Comparison of ENCODE assay signal across 11 mouse cellular contexts in genomic region chr12:112013271-112013801, GRCm38 (mm10). TPM values are rescaled to one million over a fixed set of nuclear protein-coding genes. Genes with fewer than 3 reads are reported as not detected.
DNase-seq lines count a peak whose midpoint lies in the region; ATAC-seq and TF ChIP-seq lines count a peak whose summit lies in the region.
"Had no signal": no experiment of that assay in that cellular context is flagged by ENCODE, and none has a peak within 500 bp of the region (broad histone marks: within the 10 kb centered on the region; RNA-seq: fewer than 3 reads in every experiment).

No protein-coding gene starts in this region.

- H3K4me3 ChIP-seq in heart, embryonic 15.5 days, result no peak overlapping the region
- no peak overlapping the region for H3K4me3 ChIP-seq in forebrain, postnatal 0 days (ENCODE audit: low read depth, low read length)
- H3K4me3 ChIP-seq in midbrain, embryonic 10.5 days, result peak overlapping the region; percentile 48

- no peaks in the 10 kb centered on the region for H3K4me1 ChIP-seq in heart, embryonic 15.5 days (replicated peaks)
- no peaks in the 10 kb centered on the region for H3K4me1 ChIP-seq in forebrain, postnatal 0 days (ENCODE audit: insufficient read depth)
- peaks cover 18% of the 10 kb centered on the region for H3K4me1 ChIP-seq in midbrain, embryonic 10.5 days

- H3K9me3 ChIP-seq in heart, embryonic 15.5 days (replicated peaks), result no peaks in the 10 kb centered on the region
- H3K9me3 ChIP-seq in forebrain, postnatal 0 days (ENCODE audit: low read length), result no peaks in the 10 kb centered on the region
- H3K9me3 ChIP-seq in midbrain, embryonic 10.5 days (replicated peaks), result no peaks in the 10 kb centered on the region

- no peak for TF ChIP-seq CTCF in brain, embryonic 14.5 days (IDR thresholded peaks at IDR 0.05; ENCODE audit: borderline replicate concordance, extremely low read depth, insufficient read depth, insufficient read length)
- TF ChIP-seq CTCF in forebrain, postnatal 0 days (IDR thresholded peaks at IDR 0.05; ENCODE audit: low read depth), result no peak

- TF ChIP-seq POLR2A in brain, embryonic 14.5 days (IDR thresholded peaks at IDR 0.05; ENCODE audit: borderline replicate concordance, extremely low read depth, insufficient read depth, insufficient read length, poor library complexity, severe bottlenecking), result no peak

- no peaks in the 10 kb centered on the region for H3K36me3 ChIP-seq in heart, embryonic 15.5 days
- no peaks in the 10 kb centered on the region for H3K36me3 ChIP-seq in forebrain, postnatal 0 days (ENCODE audit: insufficient read depth)
- H3K36me3 ChIP-seq in midbrain, embryonic 10.5 days, result no peaks in the 10 kb centered on the region

- 52% methylated on average over 14 of the region's 14 CpGs for WGBS in heart, embryonic 15.5 days
- 9% methylated on average over 14 of the region's 14 CpGs for WGBS in forebrain, postnatal 0 days
- 15% methylated on average over 14 of the region's 14 CpGs for WGBS in midbrain, embryonic 10.5 days

- H3K4me2 ChIP-seq in heart, embryonic 15.5 days, result peak overlapping the region; percentile 25
- H3K4me2 ChIP-seq in forebrain, postnatal 0 days (ENCODE audit: low read depth), result peak overlapping the region; percentile 33

- H3K9ac ChIP-seq in heart, embryonic 15.5 days, result no peak overlapping the region
- no peak overlapping the region for H3K9ac ChIP-seq in forebrain, postnatal 0 days

- no peaks in the 10 kb centered on the region for H3K27me3 ChIP-seq in heart, embryonic 15.5 days
- no peaks in the 10 kb centered on the region for H3K27me3 ChIP-seq in forebrain, postnatal 0 days (ENCODE audit: insufficient read depth, low read length)
- H3K27me3 ChIP-seq in midbrain, embryonic 10.5 days (ENCODE audit: low read depth, poor library complexity, severe bottlenecking), result no peaks in the 10 kb centered on the region

- ATAC-seq in heart, embryonic 15.5 days (replicated peaks; ENCODE audit: insufficient number of reproducible peaks, insufficient read depth, low FRiP score, low read depth), result no peak
- ATAC-seq in forebrain, postnatal 0 days, result peak; percentile 86; the same call in 1 of the 2 replicates

- H3K27ac ChIP-seq in heart, embryonic 15.5 days, result no peak overlapping the region
- H3K27ac ChIP-seq in forebrain, postnatal 0 days (ENCODE audit: low read depth, low read length), result 0 out of 2 replicates have a peak overlapping the region, but pooled peaks have one; percentile 35
- peak overlapping the region; percentile 88 for H3K27ac ChIP-seq in midbrain, embryonic 10.5 days (replicated peaks)

- no peak for DNase-seq in heart, adult 9 months (ENCODE audit: low spot score in 2 of 2)
- peak; percentile 74 for DNase-seq in brain, embryonic 14.5 days (ENCODE audit: low read depth)
- DNase-seq in forebrain, postnatal 0 days, result peak; percentile 12
- peak; percentile 65 for DNase-seq in midbrain, embryonic 10.5 days (ENCODE audit: low spot score)
- no peak for DNase-seq in thymus, postnatal 14 days
- DNase-seq in lung, postnatal 36 days, result no peak
- no peak for DNase-seq in gastrocnemius, postnatal 25 days

RNA-seq across cellular contexts. Expression of gene Rd3l, which starts 32.2 kb away (rescaled TPM):
- 0.43 and 0.48 TPM in 2 replicates for polyA plus RNA-seq in heart, embryonic 15.5 days (2015; fragmentation: Nextera tagmentation; extraction: Ambion mirVana)
- not detected in 2 replicates for polyA plus RNA-seq in brain, embryonic 14.5 days (2012; rRNA removed)
- 0.31 and 0.33 TPM in 2 replicates for total RNA-seq in forebrain, postnatal 0 days (2014; rRNA removed)
- polyA plus RNA-seq in forebrain, postnatal 0 days (2015; fragmentation: Nextera tagmentation; extraction: Ambion mirVana), result 0.30 and 0.94 TPM in 2 replicates
- not detected in 2 replicates for polyA plus RNA-seq in midbrain, embryonic 10.5 days (2016; fragmentation: Nextera tagmentation; extraction: Ambion mirVana)
- total RNA-seq in gastrocnemius, postnatal 25 days (2021), result not detected
- total RNA-seq: common myeloid progenitor, adult 5-6 weeks; granulocyte monocyte progenitor cell, adult 5-6 weeks; left cerebral cortex, postnatal 10 days had no signal

RNA-seq across cellular contexts. Expression of gene Tdrd9, which starts 42.0 kb away (rescaled TPM):
- polyA plus RNA-seq in heart, embryonic 15.5 days (2015; fragmentation: Nextera tagmentation; extraction: Ambion mirVana), result 0.10 and 0.36 TPM in 2 replicates
- 0.59 TPM in 2 replicates for polyA plus RNA-seq in brain, embryonic 14.5 days (2012; rRNA removed)
- 0.29 and 0.54 TPM in 2 replicates for total RNA-seq in forebrain, postnatal 0 days (2014; rRNA removed)
- polyA plus RNA-seq in forebrain, postnatal 0 days (2015; fragmentation: Nextera tagmentation; extraction: Ambion mirVana), result 0.23 and 0.35 TPM in 2 replicates
- polyA plus RNA-seq in midbrain, embryonic 10.5 days (2016; fragmentation: Nextera tagmentation; extraction: Ambion mirVana), result 1.0 TPM in 2 replicates
- total RNA-seq in gastrocnemius, postnatal 25 days (2021), result under 1 TPM; 0.08 to 0.46 TPM
- total RNA-seq: granulocyte monocyte progenitor cell, adult 5-6 weeks had no signal

RNA-seq across cellular contexts. Expression of gene Atp5mpl, which starts 46.6 kb away (rescaled TPM):
- polyA plus RNA-seq in heart, embryonic 15.5 days (2015; fragmentation: Nextera tagmentation; extraction: Ambion mirVana), result 1,223 and 1,834 TPM in 2 replicates
- polyA plus RNA-seq in brain, embryonic 14.5 days (2012; rRNA removed), result 193 and 206 TPM in 2 replicates
- 313 and 545 TPM in 2 replicates for total RNA-seq in forebrain, postnatal 0 days (2014; rRNA removed)
- 765 and 965 TPM in 2 replicates for polyA plus RNA-seq in forebrain, postnatal 0 days (2015; fragmentation: Nextera tagmentation; extraction: Ambion mirVana)
- polyA plus RNA-seq in midbrain, embryonic 10.5 days (2016; fragmentation: Nextera tagmentation; extraction: Ambion mirVana), result 559 and 585 TPM in 2 replicates
- total RNA-seq in gastrocnemius, postnatal 25 days (2021), result 100 to 1,000 TPM; 775 to 816 TPM

Comparison
In these comparisons a context has a peak if more than half of its experiments do, and no peak if none do; other contexts are left out.
1. DNase-seq: peak in brain, embryonic 14.5 days (single experiment), forebrain, postnatal 0 days (single experiment) and midbrain, embryonic 10.5 days (single experiment); none in heart, adult 9 months (0 of 2), thymus, postnatal 14 days (single experiment), lung, postnatal 36 days (single experiment) and gastrocnemius, postnatal 25 days (single experiment).